Comparison of ENCODE assay signal across 1 mouse cellular context in the genomic region with DNA sequence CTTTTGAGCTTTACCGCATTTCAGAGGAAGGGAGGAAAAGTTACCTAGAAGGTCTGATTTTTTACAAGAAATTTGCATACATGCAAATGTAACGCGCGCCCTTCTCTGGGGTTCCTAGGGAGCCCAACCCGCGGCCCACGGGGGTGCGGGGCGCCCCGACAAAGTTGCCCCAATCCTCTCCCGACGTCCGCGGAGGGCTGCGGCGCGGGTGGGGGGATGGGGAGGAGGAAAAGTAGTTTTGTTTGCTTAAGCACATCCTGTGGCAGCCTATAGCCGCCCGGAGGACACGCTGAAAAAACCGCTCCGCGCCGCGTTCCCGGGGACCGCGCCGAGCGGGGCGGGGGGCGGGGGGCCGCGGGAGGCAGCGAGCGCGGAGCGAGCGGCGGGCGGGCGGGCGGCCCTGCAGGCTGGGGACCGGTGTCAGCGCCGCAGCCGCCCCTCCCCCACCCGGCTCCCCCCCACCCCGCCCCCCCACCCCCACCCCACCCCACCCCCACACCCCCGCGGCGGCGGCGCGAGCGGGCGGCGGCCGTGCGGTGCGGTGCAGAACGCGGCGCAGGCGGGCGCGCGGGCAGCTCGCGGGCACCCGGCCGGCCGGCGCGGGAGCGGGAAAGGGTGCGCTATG.
TF ChIP-seq lines count a peak whose summit lies in the region.

No protein-coding gene starts in this region.

TF ChIP-seq in MEL, 35 proteins besides CTCF, POLR2A, EP300 and RAD21 (continued from another document):
- TF ChIP-seq SIN3A (IDR thresholded peaks at IDR 0.05; ENCODE audit: low read length) = no peak
- no peak for TF ChIP-seq POLR2AphosphoS2 (IDR thresholded peaks at IDR 0.05; ENCODE audit: low read length)
- TF ChIP-seq ELF1 (IDR thresholded peaks at IDR 0.05; ENCODE audit: low read depth, low read length) = no peak
